Mouse (Mus musculus) E14TG2a.4 (cell line): ENCODE results near the gene E2f4.

Experiments used
- CTCF ChIP-seq: conservative IDR thresholded peaks from 2 replicates; pipeline ENCODE4 v1.5.1; 2014; ENCODE audit warnings: low read length
- NANOG ChIP-seq: IDR thresholded peaks from 2 replicates; pipeline ENCODE4 v1.6.1; 2014; ENCODE audit warnings: borderline replicate concordance, low read length, mixed read lengths
- POU5F1 ChIP-seq: IDR thresholded peaks from 2 replicates; pipeline ENCODE4 v1.6.1; 2014; ENCODE audit warnings: low read length, borderline replicate concordance

- TF ChIP-seq CTCF, result no peak
- no peak for TF ChIP-seq NANOG
- TF ChIP-seq POU5F1, result no peak
These were observed 39.1 kb downstream of the E2f4 start for GRCm38 (mm10) chr8:105336373-105337130.
